Mouse (Mus musculus) CD4-positive naive resting alpha-beta T cell, adult 57 days (primary cell): ENCODE measurements around the gene Itga9. TPM values are rescaled to one million over a fixed set of nuclear protein-coding genes. Genes with fewer than 3 reads are reported as not detected.

Experiments used
- total RNA-seq: library from RNA; stranded (reverse); gene quantifications from one replicate; pipeline ENCODE4 v1.2.4, GENCODE M21; 2023

Gene Itga9
- total RNA-seq: 2.1 TPM

GRCm38 (mm10) chr9:118606148-118606816 is at the start of gene Itga9:
Gene Itga9 (plus strand): TSS chr9:118606690.

GRCm38 (mm10) chr9:118926111-118926650 is 319.7 kb downstream of the Itga9 start, which contains the start of gene Ctdspl:
Gene Ctdspl (plus strand): TSS chr9:118926453.

Other genes with a start within 250 kb of the Itga9 start
- gene Eomes, start 128.5 kb upstream of the Itga9 start, total RNA-seq: 5.9 TPM
- 94.8 TPM for gene Golga4, start 100.4 kb upstream of the Itga9 start, total RNA-seq